Mouse (Mus musculus) MN1 (cell line): ENCODE measurements around the gene Fkbp2.

Experiments
- DNase-seq: peaks from one replicate; pipeline ENCODE4 v3.0.0-alpha.2; 2016; ENCODE audit warnings: low spot score

The Fkbp2 gene

DNA sequence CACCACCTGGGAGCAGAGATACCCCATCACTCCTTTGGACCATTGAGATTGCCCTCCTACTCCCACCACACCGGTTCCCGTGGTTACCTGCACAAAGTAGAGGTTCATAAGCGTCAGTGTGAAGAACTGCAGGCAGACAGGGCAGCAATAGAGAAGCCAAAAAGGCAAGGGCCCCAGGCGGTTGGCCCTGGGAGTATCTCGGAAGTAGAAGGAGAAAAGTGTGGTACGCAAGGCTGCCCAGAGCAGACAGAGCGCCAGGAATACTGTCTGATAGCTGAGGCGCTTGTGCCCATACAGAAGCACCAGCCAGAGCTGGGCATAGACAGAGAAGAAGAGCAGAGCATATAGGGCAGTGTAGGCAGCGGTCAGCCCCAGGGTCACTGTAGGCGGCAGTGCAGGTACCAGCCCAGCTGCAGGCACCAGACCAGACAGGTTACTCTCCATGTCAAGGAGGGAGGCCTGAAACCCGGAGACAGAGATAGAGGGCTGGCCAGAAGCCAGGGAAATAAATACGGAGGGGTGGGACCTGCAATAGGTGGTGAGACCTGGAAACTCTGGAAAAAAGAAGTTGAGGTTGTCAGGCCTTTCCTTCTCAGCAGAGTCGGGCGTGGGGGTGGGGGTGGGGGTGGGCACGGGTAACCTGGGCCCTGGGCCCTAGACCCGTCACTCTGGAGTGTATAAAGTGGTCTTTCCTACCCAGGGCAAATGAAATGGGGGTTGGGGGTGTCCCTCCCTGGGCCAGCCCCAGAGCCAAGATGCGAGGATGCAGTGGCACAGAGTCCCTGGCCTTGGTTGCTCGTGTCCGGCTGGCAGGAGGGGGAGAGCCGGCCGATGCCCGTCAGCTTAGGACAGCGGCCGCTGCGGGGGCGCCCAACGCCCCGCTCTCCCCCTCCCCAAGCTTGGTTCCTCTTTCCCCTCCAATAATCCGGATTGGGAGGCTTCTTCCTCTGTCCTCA, 39.6 kb downstream of the Fkbp2 start:
- peak; percentile 31 for DNase-seq

DNA sequence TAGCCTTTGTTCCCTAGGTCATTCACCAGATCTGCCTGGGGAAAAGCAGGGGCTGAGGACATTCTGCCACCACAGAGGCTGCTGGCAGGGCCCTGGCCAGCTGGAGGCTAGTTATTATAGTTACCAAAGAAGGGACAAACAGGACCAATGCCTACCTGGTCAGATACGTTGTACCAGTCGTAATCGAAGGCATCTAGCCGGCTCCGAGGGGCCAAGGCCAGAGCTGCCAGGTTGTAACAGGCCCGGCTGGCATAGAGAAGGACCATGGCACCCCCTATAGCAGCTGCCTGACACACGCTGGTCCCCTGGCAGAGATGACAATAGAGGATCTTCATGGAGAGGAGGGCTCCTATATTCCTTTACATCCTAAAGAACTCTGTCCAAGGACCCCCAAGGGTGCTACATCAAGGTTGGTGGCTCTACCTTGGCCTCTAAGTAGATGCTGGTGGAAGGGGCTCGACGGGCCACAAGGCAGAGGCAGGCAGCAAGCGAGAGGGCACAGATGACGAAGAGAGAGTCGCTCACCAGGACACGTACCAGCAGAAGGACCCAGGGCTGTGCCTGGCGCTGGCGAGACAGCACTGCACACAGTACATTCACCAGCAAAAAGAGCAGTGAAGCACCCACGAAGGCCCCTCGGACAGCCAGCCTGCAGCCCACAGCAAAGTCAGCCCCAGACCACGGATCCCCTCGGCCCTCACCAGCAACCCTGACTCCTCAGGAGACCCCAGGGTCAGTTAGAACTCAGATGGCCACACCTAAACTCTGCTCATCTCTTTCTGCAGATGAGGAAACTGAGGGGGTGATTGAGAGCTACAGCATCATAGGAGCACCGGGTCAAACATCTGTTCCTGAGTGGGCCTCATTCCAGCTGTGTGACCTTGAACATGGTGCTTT, 40.9 kb downstream of the Fkbp2 start:
- DNase-seq = no peak

DNA sequence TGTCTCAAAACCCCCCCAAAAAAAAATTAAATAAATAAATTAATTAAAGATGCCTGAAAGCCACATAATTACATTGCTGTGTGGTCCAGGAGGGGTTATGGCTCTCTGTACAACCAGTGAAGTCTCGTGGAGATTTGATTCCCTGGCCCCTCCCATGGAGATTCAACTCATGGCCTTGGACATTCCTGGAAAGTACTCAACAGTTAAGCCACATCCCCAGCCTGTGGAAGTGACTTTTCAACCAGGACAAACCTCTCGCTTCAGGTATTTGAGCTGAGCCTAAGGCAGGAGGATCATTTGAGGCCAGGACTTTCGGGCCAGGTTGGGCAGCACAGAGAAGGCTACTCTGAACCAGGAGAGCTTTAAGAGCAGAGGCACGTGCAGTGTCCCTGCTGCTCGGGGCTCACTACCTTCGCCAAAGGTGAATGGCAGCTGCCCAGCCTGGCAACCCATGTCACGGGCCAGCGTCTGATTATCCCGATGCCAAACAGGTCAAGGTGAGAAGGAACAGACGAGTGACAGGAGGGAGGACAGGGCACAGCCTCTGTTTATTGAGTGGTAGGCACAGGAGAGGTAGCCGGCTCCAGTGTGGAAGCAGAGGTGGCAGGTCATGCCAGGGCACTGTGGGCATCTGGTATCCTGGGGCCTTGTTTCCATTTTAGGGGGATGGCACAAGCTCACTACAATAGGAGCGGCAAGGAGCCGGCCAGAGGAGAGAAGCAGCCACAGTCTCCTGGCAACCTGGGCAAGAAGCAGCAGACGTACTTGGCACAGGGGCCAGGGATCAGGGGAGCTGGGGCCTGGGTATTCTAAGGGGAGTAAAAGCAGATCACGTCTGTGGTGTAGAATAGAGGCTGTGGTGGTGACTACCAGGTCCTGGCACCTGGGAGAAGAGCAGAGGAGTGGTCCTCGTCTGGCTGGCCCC, 42.5 kb downstream of the Fkbp2 start:
- DNase-seq = peak; percentile 27

DNA sequence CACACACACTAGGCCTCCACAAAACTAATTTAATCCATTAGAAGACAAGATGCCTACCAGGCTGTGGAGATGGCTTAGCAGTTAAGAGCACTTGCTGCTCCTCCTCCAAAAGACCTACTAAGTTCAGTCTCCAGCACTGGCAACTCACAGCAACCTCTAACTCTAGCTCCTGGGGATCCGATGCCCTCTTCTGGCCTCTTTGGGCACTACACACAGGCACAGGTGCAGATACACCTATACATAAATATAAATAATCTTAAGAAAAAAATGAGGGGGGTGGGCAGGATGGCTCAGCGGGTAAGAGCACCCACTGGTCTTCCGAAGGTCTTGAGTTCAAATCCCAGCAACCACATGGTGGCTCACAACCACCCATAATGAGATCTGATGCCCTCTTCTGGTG, 44.0 kb downstream of the Fkbp2 start:
- no peak for DNase-seq

DNA sequence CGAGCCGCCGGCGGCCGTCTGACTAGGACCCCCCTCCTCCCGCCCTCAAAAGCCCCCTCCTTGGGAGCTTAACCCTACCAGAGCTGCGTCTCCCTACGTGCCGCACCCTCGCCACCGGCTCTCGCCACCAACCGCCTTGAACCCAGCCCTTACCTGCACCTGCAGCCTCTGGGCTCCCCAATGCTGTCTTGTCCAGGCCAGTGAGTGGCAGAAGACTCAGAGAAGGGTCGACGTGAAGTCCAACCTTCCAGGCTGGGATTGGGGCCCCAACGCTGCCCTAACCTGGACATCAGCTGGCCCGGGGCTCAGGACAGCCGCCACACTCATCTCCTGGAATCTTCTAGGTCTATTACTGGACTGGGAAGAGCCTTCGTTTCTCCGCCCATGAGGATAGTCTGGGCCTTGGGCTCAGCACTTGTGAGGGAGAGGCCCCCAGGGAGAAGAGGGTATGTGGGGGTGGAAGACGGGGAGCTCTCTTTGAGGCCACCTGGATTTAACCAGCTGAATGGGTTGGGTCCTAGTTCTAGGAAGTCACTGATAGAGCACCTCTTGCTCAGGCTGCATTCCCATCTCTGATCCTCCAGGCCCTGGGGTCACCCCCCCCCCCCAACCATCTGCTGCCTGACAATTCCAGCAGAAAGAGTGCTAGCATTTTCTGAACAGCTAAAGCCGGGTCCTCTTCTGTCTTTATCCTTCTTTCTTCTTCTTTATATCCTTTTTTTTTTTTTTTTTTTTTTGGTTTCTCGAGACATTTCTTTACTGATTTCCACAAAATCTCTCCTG, 45.9 kb downstream of the Fkbp2 start, which contains the start of gene Kcnk4:
Gene Kcnk4, minus strand, starts transcription at position 321 of the 783 bp plus-strand sequence.
- no peak for DNase-seq

DNA sequence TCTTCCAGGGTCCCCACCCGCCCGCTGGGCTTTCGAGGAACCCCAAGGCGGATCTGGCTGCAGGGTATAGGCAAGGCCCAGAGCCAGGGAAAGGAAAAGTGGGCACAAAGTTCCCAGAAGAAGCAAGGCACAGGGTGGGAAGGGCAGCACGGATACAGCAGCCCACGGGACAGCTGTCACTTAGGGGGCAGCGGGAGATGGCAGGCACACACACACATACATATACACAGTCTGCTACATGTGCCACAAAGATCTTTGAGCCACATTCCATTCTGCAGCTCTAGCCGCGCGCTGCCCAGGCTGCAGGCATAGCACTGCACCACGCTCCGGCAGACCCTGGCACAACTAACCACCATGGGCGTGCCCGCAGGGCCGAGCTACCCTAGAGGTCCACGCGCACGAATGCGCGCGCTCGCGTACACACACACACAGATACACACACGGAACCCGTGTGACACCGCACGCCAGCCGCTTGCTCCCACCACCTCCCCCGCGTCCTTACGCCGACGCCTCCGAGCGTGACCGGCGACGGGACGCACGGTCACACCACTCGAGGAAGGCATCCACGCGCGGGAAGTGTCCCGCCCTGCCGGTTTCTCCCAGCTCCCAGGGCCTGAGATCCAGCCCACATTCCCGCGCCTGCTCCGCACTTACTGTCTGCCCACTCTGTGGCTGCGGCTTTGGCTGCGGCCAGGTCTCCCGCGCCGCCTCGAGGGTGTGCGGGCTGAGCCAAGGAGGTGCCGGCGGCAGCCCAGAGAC, 46.7 kb downstream of the Fkbp2 start:
- no peak for DNase-seq

DNA sequence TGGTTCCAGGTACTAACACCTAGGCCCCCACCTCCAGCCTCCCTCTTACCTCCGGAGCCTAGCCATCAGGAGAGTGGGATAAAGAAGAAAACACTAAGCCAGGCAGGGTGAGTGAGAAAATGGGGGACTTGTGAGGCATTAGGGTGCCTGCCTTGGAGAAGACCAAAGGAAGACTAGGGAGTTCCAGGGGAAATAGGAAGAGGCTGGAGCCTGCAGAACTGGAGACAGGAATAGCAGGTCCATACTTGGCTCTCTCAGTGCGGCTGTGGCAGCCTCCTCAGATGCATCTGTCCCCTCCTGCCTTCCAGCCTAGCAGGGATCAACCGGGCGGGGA, 47.2 kb downstream of the Fkbp2 start:
- DNase-seq = no peak

DNA sequence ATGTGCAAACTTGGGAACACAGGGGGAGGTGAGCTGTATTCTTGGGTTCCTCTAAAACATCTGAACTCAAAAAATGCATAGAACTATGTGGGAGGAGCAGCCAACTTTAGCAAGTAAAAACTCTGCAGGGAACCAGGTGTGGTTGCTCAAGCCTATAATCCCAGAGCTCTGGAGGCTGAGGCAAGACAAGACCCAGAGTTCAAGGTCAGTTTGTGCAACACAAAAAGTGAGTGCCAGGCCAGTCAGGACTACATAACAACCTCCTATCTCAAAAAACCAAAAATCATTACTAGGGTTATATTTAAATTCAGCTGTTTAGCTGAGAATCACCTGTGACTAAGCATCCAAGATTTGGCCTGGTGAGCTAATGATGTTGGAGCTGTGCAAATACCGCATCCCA, 48.3 kb downstream of the Fkbp2 start:
- no peak for DNase-seq

DNA sequence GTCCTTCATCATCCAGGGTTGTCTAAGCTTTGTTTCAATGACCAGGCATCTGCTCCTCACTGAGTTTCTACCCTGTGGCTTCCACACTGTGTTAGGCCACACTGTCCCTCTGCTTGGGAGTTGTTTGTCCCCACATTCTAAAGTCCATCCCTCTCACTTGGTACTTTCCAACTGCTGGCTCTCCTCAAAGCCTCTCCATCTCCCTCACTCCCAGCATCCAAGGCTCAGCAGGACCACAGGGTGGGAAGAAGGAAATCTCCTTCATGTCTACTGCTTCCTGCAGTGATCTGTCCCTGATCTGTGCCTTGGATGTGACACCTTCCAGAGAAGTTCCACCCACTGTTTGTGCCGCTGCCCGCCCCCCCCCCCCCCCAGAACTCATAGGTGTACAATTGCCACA, 49.3 kb downstream of the Fkbp2 start:
- DNase-seq = no peak

DNA sequence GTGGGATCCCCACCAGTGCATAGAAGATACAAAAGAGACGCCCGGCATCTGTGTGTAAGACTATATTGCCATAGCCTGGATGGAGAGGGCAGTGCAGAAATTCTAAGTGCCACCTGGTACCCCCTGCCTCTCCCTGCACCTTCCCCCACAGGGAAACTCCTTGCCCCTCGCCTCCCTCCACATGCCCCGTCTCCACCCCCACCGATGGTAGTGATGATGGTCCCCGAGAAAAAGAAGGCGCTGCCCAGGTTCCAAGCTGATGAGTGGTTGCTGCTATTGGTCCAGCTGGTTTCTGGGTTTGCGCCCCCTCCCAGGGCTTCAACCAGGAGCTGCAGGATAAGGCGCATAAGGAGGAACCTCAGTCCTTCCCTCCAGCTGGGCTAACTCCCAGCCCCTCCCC, 52.2 kb downstream of the Fkbp2 start:
- DNase-seq = no peak
